Mouse (Mus musculus): Measurements from ENCODE around the gene Arntl2. TPM values are rescaled to one million over a fixed set of nuclear protein-coding genes. Genes with fewer than 3 reads are reported as not detected.
"Not testable (repeated sequence)": the region's sequence is repeated elsewhere in the genome, so short reads cannot be mapped to it uniquely, and the experiment has no call there.

Arntl2 gene
- polyA plus RNA-seq (2012; rRNA removed), result 19.9 and 20.6 TPM in 2 replicates

DNA sequence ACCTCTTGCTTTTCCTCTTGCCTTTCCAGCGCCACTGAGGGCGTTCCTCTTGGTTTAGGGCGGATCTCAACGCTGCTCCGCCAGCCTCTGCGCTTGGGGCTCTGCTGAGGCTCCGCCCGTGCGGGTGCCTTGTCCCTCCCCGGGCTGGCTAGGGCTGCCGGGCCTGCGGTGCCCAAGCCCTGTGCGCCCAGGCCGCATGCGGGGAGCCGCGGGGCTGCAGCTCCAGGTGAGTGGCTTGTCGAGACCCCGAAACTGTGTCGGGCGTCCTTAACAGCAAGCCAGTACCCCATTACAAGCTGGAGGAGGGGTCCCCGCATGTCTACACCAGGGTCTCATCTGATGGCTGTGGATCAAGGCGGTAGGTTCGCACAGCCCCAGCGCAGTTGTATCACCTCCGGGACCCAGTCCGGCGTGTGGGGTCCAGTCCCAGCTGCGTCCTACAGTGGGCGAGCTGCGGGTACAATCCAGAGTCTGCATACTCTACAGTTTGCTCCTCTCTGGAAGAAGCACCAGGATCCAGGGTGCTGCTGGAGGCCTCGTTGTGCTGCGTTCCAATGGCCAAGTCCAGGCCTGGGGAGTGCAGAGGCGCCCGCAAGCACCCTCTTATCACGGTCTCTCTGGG lies at the start of gene Arntl2:
Gene Arntl2 (plus strand): TSS at position 132 of the 622 bp plus-strand sequence.
- DNase-seq (ENCODE audit: extremely low spot score in 1 of 2, low spot score in 1 of 2), result peak; percentile 25 to 72

DNA sequence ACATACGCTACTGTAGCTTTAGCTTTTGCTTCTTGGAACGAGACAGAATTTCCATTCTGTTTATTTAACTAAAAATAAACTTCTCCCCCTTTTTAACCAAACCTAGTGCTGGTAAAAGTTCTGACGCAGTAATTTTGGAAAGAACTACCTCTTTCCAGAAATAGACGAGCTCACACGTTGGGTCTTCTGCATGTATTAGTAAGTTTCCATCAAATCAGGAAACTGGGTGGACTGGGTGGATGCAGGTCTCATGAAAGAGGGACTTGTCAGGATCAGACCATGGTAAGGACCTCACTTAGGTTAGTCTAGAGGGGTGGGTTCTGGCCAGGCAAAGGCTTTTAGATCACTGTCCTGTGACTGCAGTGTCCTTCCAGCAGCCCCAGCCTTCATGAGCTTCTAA lies 49.3 kb upstream of the Arntl2 start:
- no peak for DNase-seq (ENCODE audit: extremely low spot score in 1 of 2, low spot score in 1 of 2)

DNA sequence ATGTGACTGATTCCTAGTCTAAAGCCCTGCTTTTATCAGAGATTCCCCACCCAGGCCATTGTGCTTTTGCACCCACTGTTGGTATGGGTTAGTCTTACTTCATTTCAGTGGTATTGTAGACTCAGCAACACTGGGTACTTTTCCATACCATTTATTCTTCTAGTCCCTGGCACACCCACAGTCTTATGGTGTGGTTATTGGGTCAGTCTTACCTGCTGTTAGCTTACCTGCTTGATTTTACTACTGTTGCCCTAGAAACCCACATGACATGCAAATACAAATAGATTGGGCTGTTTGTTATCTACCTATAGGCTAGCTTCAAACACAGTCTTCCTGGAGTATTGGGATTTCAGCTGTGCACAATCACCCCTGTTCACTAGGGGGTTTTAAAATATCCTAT lies 48.8 kb upstream of the Arntl2 start:
- no peak for DNase-seq (ENCODE audit: extremely low spot score in 1 of 2, low spot score in 1 of 2)

DNA sequence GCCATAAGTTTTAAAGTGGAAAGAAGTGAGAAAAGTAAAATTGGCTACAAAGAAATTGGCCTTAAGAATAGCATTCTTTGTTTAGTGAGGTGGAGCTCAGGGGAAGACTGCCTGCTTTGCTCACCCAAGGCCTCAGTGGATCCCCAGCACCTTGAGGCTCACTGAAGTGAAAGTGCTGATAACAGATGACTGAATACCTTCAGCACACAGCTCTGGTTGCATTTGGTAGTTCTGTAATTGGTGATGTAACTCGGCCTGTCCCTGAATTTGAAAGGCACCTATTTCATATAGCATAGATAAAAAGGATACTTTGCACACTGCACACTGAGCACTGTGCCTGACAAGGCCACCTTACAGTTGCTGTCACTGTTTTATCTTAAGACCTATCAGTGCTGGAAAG lies 47.6 kb upstream of the Arntl2 start:
- no peak for DNase-seq (ENCODE audit: extremely low spot score in 1 of 2, low spot score in 1 of 2)

DNA sequence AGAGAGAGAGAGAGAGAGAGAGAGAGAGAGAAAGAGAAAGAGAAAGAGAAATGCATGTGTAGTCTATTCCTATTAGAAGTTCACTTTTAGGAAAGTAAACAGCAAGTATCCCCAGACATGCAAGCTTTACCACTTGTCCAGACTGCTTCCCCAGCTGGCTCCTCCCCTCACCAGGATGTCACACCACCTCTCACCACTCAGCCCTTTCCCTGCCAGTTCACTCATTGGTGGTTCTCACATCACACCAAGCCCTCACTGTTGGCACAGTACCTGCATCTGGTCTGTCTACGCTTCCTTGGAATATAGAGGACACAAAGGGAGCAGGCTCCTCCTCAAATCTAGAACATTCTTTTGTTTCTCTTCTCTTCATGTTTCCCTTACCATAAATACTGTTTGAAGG lies 44.2 kb upstream of the Arntl2 start:
- DNase-seq (ENCODE audit: extremely low spot score in 1 of 2, low spot score in 1 of 2), result no peak

DNA sequence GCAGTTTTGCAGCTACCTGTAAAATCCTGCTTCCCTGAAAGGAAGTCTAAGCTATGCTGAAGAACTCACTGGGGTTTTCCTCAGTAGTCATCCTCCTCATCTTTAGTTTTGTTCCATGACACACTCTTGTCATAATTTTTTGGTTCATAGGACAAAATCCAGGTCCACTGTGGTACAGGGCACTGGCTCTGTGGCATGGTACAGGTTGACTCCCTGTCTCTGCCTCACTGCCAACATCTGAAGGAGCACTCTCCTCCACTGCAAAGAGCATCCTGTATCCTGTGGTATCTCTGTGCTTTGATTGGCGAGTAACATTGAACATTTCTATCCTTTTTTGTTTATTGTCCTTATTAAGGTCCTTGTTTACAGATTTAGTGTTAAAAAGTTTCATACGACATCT lies 43.7 kb upstream of the Arntl2 start:
- DNase-seq (ENCODE audit: extremely low spot score in 1 of 2, low spot score in 1 of 2), result no peak

DNA sequence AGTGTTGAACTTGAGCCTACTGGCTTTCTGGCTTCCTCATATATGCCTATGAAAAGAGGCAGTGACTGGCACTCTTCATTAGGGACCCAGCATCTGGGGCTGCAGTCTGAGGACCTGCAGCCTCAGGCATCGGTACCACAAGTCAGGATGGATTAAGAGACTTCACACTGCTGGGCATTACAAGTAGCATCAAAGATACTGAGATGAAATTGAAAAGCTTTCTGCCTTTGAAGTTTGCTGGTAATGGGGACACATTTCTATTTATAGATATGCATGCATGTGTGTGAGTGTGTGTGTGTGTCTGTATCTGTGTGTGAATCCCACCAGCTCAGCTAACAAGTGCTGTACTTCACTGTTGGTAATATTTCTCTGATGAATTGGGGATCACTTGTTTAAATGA lies 43.2 kb upstream of the Arntl2 start:
- no peak for DNase-seq (ENCODE audit: extremely low spot score in 1 of 2, low spot score in 1 of 2)

DNA sequence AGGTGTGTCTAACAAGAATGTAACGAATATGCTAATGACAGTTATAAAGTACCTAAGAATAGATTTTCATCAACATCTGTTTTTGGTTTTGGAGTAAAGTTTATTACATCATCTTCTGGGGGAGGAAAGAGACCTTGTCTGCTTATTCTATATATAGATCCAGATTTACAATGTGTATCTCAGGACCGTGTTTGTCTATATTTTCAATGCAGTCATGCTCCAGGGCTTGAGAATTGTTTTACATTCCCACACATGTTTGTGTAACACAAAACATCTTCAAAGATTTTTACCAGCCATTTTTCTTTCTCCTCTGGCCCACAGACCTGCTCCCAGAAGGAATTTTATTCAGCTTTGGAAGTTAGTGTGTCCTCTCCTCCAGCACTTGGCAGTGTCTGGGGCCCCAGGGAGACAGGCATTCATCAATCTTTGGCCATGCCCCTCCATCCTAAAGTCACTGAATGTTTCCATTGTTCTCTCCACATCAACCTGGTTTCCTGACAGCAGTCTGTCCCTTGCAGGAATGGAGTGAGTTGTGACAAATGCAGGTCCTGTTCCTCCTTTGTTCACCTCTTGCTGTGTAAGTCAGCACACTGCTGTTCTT lies 42.2 kb upstream of the Arntl2 start:
- DNase-seq (ENCODE audit: extremely low spot score in 1 of 2, low spot score in 1 of 2), result no peak

DNA sequence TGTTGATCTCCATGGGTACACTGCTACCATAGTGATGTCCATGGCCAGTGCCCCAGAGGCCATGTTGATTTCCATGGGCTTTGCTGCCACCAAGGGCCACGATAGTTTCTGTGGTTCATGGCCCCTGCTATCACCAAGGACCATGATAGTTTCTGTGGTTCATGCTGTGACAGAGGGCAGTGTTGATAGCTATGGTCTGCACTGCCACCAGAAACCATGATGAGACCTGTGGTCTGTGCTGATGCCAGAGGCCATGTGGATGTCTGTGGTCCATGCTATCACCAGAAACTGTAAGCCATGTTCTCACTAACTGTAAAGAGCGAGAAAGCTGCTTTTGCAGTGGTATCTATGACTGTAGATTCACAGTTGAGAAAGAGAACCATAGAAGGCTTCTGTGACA lies 40.7 kb upstream of the Arntl2 start:
- DNase-seq (ENCODE audit: extremely low spot score in 1 of 2, low spot score in 1 of 2), result no peak

DNA sequence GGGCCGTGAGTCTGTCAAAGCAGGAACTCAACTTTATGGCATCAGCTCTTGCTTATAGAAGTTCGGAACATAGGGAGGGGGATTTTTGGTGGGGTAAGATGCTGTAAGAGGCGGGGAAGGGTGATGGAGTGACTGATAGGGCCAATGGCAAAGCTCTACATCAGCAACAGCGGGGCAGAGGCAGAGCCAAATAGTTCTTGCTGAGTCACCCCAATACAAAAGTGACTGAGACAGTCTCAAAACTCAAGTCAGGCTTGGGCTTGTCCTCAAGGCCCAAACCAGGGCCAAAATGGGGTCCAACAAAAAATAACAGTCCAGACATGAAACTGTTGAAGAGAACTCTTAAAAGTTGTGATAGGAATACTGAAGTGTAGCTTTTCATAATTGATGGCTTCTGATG lies 40.2 kb upstream of the Arntl2 start:
- DNase-seq (ENCODE audit: extremely low spot score in 1 of 2, low spot score in 1 of 2), result no peak

DNA sequence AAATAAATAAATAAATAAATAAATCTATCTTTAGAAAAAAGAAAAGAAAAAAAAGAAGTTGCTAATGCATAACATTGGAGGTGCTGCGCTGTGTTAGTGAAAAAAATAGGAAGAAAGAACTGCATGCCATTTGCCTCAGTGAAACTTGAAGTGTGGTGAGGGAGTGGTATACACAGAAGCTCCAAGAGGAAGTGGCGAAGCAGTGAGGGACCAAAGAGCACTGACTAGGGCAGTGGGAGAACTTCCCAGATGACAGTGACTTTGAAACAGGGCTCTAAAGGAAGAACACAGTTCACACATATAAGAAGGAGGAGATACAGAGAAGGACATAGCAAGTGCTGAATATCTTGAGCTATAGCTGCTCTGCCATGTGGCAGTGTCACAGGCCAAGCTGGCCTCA lies 36.8 kb upstream of the Arntl2 start:
- DNase-seq (ENCODE audit: extremely low spot score in 1 of 2, low spot score in 1 of 2), result no peak

DNA sequence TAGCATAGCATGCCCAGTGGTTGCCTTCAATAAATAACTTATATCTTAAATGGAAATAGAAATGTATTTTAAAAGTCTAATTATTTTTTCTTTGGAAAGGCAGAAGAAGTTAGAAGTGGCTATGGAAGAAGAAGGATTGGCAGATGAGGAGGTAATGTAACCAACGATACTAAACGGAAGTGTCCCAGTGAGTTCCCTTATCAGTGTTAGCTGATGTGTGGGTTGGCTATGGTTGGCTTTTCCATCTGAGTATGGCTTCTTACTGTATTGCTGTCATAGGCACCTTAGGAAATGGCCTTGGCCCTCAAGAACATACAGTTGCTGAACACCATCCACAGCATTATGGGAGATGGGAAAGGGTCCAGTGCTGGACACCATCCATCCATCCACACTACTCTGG lies 35.8 kb upstream of the Arntl2 start:
- DNase-seq (ENCODE audit: extremely low spot score in 1 of 2, low spot score in 1 of 2), result no peak

DNA sequence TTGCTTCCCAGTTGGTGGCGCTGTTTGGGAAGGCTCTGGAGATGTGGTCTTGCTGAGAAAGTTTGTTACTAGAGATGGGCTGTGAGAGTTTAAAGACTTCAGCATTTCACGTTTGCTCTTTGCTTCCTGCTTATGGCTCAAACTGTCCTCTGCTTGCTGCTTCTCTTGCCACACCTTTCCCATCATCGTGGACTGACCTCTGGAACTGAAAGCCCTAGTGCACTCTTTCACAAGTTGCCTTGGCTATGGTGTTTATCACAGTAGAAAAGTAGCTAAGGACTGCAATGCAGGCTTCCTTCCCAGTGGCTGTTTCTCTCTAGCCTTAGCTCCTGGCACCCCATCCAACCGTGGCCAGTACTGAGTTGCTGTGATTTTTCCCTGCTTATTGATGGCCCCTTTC lies 35.1 kb upstream of the Arntl2 start:
- DNase-seq (ENCODE audit: extremely low spot score in 1 of 2, low spot score in 1 of 2), result no peak

DNA sequence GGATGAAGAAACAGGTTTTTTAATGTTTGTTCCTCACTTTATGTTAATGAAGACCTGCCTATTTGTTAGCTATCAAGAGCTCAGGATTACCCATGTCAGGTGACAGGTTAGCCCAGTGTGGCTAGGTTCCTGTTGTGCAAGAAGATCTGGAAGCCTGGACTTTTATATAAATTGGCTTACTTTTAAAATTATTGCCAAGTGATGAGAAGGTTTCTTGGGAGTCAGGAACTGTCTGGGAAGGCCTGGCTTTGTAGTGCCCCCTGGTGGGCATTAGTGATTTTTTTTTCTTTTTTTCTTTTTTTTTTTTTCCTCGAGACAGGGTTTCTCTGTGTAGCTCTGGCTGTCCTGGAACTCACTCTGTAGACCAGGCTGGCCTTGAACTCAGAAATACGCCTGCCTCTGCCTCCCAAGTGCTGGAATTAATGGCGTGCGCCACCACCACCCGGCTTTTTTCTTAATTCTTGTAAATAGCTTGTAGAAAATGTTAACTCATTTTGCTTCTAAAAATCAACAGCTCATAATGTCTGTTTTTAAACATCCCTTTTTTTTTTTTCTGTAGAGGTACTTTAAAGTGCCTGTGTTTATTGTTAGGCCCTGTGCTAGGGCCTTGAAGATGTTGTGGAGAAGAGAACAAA lies 33.5 kb upstream of the Arntl2 start:
- DNase-seq (ENCODE audit: extremely low spot score in 1 of 2, low spot score in 1 of 2), result peak in 1 of 2 experiments; percentile 61

DNA sequence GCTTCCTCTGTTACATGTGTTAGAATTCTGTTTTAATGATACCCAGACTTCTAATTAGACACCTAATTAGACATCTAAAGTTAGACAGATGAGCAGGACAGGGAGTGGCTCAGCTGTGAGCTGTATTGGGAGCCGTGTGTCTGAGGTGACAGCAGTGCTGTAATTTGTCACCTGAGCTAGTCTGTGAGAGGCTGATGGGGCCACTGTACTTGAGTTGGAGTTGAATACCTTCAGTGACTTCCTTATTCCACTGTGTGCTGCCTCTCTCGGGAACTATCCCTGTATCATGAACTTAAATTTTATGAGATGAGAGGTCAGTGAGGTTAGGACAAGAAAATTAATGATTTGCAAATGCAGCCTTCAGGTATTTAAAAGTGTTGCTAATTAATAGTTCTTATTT lies 31.3 kb upstream of the Arntl2 start:
- DNase-seq (ENCODE audit: extremely low spot score in 1 of 2, low spot score in 1 of 2), result no peak

DNA sequence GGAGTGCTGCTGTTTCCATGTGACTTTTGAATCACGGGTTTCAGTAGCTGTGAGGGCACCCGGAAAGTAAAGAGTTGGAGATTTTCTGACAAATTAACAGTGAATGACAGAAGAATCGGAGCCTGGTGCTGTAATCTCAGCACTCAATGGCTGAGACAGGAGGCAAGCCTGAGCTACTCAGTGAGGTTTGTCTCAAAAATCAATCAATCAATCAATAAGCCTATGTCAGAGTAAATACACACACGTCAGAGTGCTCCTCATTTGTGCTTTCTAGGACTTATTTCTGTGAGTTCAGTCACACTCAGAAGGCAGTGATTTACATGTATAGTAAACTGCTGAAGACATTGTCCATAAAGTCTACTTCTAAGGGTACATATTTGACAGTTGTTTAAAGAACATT lies 30.6 kb upstream of the Arntl2 start:
- DNase-seq (ENCODE audit: extremely low spot score in 1 of 2, low spot score in 1 of 2), result no peak

DNA sequence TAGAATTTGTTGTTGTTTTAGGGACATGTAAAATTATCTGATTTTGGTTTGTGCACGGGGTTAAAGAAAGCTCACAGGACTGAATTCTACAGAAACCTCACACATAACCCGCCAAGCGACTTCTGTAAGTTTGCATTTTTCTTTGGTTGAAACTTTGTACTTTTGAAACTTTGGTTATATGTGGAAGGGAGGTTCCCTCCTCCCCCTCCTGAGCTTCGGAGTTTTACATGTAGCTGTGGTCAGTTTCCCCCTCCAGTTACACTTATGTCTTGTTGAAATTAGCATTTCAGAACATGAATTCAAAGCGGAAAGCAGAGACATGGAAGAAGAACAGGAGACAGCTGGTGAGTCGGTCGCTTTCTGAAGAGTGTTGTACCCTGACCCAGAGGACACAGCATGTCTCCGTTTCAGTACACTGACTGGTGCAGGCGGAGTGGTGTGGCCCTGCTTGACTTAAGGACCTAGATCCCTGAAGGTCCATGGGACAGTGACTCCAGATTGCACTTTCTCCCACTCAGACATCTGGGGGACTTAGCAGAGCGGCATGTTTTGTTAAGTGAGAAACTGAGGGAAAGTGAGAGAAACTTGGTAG lies 26.9 kb upstream of the Arntl2 start:
- no peak for DNase-seq (ENCODE audit: extremely low spot score in 1 of 2, low spot score in 1 of 2)

DNA sequence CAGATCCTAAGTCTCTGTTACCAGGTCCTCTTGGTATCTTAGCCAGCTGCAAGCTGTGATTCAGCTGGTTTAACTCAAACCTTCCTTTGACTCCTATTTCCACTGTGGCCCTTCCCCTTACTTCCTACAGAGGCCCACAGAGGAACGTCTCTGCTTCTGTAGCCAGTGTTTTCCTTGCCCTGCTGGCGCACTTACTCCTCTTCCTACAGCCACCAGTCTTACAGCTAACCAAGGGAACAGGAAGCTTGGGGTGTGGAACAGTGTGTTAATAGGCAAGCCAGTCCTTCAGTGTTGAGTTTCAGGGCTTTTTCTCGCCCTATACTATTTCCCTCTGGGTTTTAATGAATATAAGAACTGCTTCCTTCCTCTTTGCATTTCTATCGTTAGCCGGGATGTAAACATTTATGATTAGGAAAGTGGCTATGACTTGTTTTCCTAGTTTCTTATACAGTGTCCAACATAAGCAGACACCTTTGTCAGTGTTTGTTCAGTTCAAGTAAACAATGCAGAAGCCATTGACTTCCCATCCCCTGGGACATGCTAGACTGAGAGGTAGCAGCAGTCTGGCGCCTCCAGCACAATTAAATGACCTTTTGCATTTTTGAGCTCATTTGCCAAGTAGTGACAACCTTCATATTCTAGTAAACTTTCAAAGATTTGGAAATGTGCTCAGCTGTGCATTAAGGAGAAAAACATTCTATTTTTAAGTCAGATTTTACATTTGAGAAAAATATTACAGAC lies 25.7 kb upstream of the Arntl2 start:
- DNase-seq (ENCODE audit: extremely low spot score in 1 of 2, low spot score in 1 of 2), result no peak

DNA sequence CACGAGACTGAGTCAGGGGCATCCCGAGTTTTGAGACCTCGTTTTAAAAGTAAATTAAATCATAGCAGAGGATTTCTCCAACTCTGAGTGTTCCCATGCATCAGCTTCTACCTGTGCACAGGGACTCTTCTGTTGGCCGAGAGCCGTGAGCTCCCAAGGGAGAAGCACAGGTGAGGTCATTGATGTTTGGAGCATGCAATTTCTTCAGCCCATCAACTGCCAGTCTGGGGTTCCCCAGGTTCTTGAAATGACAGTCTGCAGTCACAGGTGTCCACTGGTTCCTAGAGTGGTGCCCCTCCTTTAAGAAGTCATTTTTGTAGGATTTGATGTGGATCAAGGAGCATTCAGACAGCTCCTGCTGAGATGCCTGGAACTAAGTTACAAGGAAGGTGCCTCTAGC lies 25.0 kb upstream of the Arntl2 start:
- no peak for DNase-seq (ENCODE audit: extremely low spot score in 1 of 2, low spot score in 1 of 2)

DNA sequence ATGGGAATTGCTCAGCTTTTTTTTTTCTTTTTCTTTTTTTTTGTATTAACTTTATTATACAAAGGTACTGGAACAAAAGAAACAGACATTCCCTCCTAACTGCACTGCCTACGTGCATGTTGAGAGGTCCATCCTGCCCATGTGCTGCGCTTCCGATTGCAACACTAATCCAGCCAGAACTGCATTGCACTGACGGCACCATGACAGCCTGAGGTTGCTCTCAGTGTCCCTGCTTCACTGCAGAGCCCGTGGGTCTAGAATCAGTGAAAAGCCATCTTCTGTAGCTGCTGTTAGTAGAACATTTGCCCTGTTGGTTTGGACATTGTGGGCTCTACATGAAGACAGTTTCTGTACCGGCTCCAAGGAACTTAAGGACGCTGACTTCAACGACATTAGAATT lies 20.0 kb upstream of the Arntl2 start:
- DNase-seq (ENCODE audit: extremely low spot score in 1 of 2, low spot score in 1 of 2), result not testable (repeated sequence)

All from frontal cortex, adult 2 months (tissue).